Mouse (Mus musculus) spleen, adult 18-20 months (tissue): ENCODE results near the gene En2.

Experiments used
- DNase-seq, 2 experiments: peaks; one replicate each; pipeline ENCODE4 v3.0.0; 2022; ENCODE audit warnings: mixed read lengths in 2 of 2

The En2 gene

GRCm38 (mm10) chr5:28191201-28192098 is 26.0 kb downstream of the En2 start:
- no peak for DNase-seq

GRCm38 (mm10) chr5:28192099-28192454 is 26.6 kb downstream of the En2 start:
- no peak for DNase-seq

- DNase-seq = no peak
Measured at GRCm38 (mm10) chr5:28195473-28195872, 30.0 kb downstream of the En2 start.

- DNase-seq = no peak
Measured at GRCm38 (mm10) chr5:28199089-28199873, 33.8 kb downstream of the En2 start.

- DNase-seq = no peak
Measured at GRCm38 (mm10) chr5:28203086-28203485, 37.6 kb downstream of the En2 start.

GRCm38 (mm10) chr5:28204678-28205077 is 39.2 kb downstream of the En2 start:
- no peak for DNase-seq

- DNase-seq = no peak
Measured at GRCm38 (mm10) chr5:28206448-28206847, 41.0 kb downstream of the En2 start.

GRCm38 (mm10) chr5:28207043-28207442 is 41.5 kb downstream of the En2 start:
- no peak for DNase-seq

GRCm38 (mm10) chr5:28208726-28209520 is 43.4 kb downstream of the En2 start:
- DNase-seq = no peak

GRCm38 (mm10) chr5:28209549-28210431 is 44.3 kb downstream of the En2 start:
- no peak for DNase-seq

GRCm38 (mm10) chr5:28210591-28211550 is 45.4 kb downstream of the En2 start:
- DNase-seq = no peak

- DNase-seq = no peak
Measured at GRCm38 (mm10) chr5:28211651-28212310, 46.3 kb downstream of the En2 start.

GRCm38 (mm10) chr5:28213441-28213840 is 47.9 kb downstream of the En2 start:
- DNase-seq = no peak

- DNase-seq = no peak
Measured at GRCm38 (mm10) chr5:28219596-28219995, 54.1 kb downstream of the En2 start.
